Mouse (Mus musculus) MEL (cell line): Measurements from ENCODE around the gene Celsr1. TPM values are rescaled to one million over a fixed set of nuclear protein-coding genes. Genes with fewer than 3 reads are reported as not detected.

ENCODE experiments used
- DNase-seq: peaks from one replicate; pipeline ENCODE4 v3.0.0; 2011; ENCODE audit warnings: low read depth, low spot score
- H3K27ac ChIP-seq: 2 replicates; pipeline ENCODE4 v1.5.1; 2012; ENCODE audit warnings: low read depth, mild to moderate bottlenecking, control low read depth, low read length, moderate library complexity; ENCODE audit not compliant: control insufficient read depth
- H3K27me3 ChIP-seq, 2 experiments: fragments of 150-350 bp in 1 of 2; sonication (generic) in 1 of 2; 2 replicates each; pipeline ENCODE4 v1.6.1; 2012; ENCODE audit warnings: low read length in 2 of 2, mild to moderate bottlenecking in 2 of 2, improper control_type of control experiment in 1 of 2, moderate library complexity in 1 of 2; ENCODE audit not compliant: insufficient read depth in 2 of 2, control insufficient read depth in 1 of 2
- H3K36me3 ChIP-seq, 2 experiments: 2 replicates each; pipeline ENCODE4 v1.6.1; 2012 to 2014; ENCODE audit warnings: low read length in 2 of 2, improper control_type of control experiment in 1 of 2, inconsistent platforms in 1 of 2, mild to moderate bottlenecking in 1 of 2; ENCODE audit not compliant: insufficient read depth in 2 of 2, control insufficient read depth in 1 of 2
- H3K4me1 ChIP-seq, 2 experiments: fragments of 150-350 bp in 1 of 2; sonication (generic) in 1 of 2; 2 replicates each; pipeline ENCODE4 v1.6.1; 2012; ENCODE audit warnings: low read length in 2 of 2, improper control_type of control experiment in 1 of 2, mild to moderate bottlenecking in 1 of 2; ENCODE audit not compliant: insufficient read depth in 2 of 2, control insufficient read depth in 1 of 2
- H3K4me3 ChIP-seq, 2 experiments: fragments of 150-350 bp in 1 of 2; sonication (generic) in 1 of 2; 2 replicates each; pipeline ENCODE4 v1.5.1; 2012; ENCODE audit warnings: low read depth in 2 of 2, low read length in 2 of 2, mild to moderate bottlenecking in 2 of 2, moderate library complexity in 2 of 2, control low read depth in 1 of 2, improper control_type of control experiment in 1 of 2; ENCODE audit not compliant: control insufficient read depth in 1 of 2, insufficient read depth in 1 of 2
- H3K79me2 ChIP-seq: 2 replicates; pipeline ENCODE4 v1.6.1; 2012; ENCODE audit warnings: mild to moderate bottlenecking, low read length, moderate library complexity; ENCODE audit not compliant: control insufficient read depth, poor library complexity, insufficient read depth
- H3K9ac ChIP-seq: 2 replicates; pipeline ENCODE4 v1.6.1; 2012; ENCODE audit warnings: low read depth, mild to moderate bottlenecking, control low read depth, low read length, moderate library complexity; ENCODE audit not compliant: control insufficient read depth, poor library complexity, severe bottlenecking
- H3K9me3 ChIP-seq: fragments of 150-350 bp; sonication (generic); replicated peaks from 2 replicates; pipeline ENCODE4 v1.6.1; 2012; ENCODE audit warnings: mild to moderate bottlenecking, low read length, improper control_type of control experiment, moderate library complexity; ENCODE audit not compliant: insufficient read depth
- CHD1 ChIP-seq: IDR thresholded peaks from 2 replicates; pipeline ENCODE4 v1.6.1; 2012; ENCODE audit warnings: low read depth, mild to moderate bottlenecking, inconsistent platforms, low read length, improper control_type of control experiment
- CHD2 ChIP-seq: IDR thresholded peaks from 2 replicates; pipeline ENCODE4 v1.6.1; 2011; ENCODE audit warnings: low read length, improper control_type of control experiment
- CTCF ChIP-seq, 3 experiments: IDR thresholded peaks in 2 of 3; conservative IDR thresholded peaks in 1 of 3; 2 replicates each; pipeline ENCODE4 v1.5.1; 2011 to 2012; ENCODE audit warnings: low read length in 3 of 3, low read depth in 2 of 3, mild to moderate bottlenecking in 2 of 3, improper control_type of control experiment in 1 of 3, inconsistent platforms in 1 of 3, mixed read lengths in 1 of 3, moderate library complexity in 1 of 3; ENCODE audit not compliant: control insufficient read depth in 1 of 3, insufficient read depth in 1 of 3, poor library complexity in 1 of 3, severe bottlenecking in 1 of 3
- E2F4 ChIP-seq: IDR thresholded peaks from 2 replicates; pipeline ENCODE4 v1.6.1; 2011; ENCODE audit warnings: low read depth, low read length, improper control_type of control experiment, borderline replicate concordance
- ELF1 ChIP-seq: IDR thresholded peaks from 2 replicates; pipeline ENCODE4 v1.6.1; 2014; ENCODE audit warnings: low read depth, mild to moderate bottlenecking, inconsistent platforms, low read length, improper control_type of control experiment, moderate library complexity
- EP300 ChIP-seq, 2 experiments: IDR thresholded peaks; 2 replicates each; pipeline ENCODE4 v1.6.1; 2011; ENCODE audit warnings: improper control_type of control experiment in 2 of 2, low read length in 2 of 2, low read depth in 1 of 2, mild to moderate bottlenecking in 1 of 2
- ETS1 ChIP-seq: IDR thresholded peaks from 2 replicates; pipeline ENCODE4 v1.6.1; 2012; ENCODE audit warnings: low read depth, mild to moderate bottlenecking, inconsistent platforms, low read length, improper control_type of control experiment, moderate library complexity
- GABPA ChIP-seq: IDR thresholded peaks from 2 replicates; pipeline ENCODE4 v1.6.1; 2012; ENCODE audit warnings: low read depth, mild to moderate bottlenecking, inconsistent platforms, low read length, improper control_type of control experiment, moderate library complexity
- HCFC1 ChIP-seq: IDR thresholded peaks from 2 replicates; pipeline ENCODE4 v1.6.1; 2012; ENCODE audit warnings: low read depth, mild to moderate bottlenecking, inconsistent platforms, low read length, improper control_type of control experiment, moderate library complexity
- JUND ChIP-seq: IDR thresholded peaks from 2 replicates; pipeline ENCODE4 v1.6.1; 2011; ENCODE audit warnings: low read depth, mild to moderate bottlenecking, improper control_type of control experiment, low read length
- MAX ChIP-seq: IDR thresholded peaks from 2 replicates; pipeline ENCODE4 v1.6.1; 2011; ENCODE audit warnings: low read length, improper control_type of control experiment
- MAZ ChIP-seq: IDR thresholded peaks from 2 replicates; pipeline ENCODE4 v1.6.1; 2012; ENCODE audit warnings: low read depth, mild to moderate bottlenecking, inconsistent platforms, low read length, improper control_type of control experiment
- MXI1 ChIP-seq: IDR thresholded peaks from 2 replicates; pipeline ENCODE4 v1.6.1; 2011; ENCODE audit warnings: mild to moderate bottlenecking, low read depth, low read length, improper control_type of control experiment
- POLR2A ChIP-seq, 2 experiments: IDR thresholded peaks; 2 replicates each; pipeline ENCODE4 v1.6.1; 2011 to 2012; ENCODE audit warnings: low read length in 2 of 2, mild to moderate bottlenecking in 2 of 2, control low read depth in 1 of 2, improper control_type of control experiment in 1 of 2, low read depth in 1 of 2, moderate library complexity in 1 of 2; ENCODE audit not compliant: control insufficient read depth in 1 of 2, insufficient read depth in 1 of 2, poor library complexity in 1 of 2
- POLR2AphosphoS5 ChIP-seq: IDR thresholded peaks from 2 replicates; pipeline ENCODE4 v1.6.1; 2012; ENCODE audit warnings: low read depth, borderline replicate concordance, mild to moderate bottlenecking, inconsistent platforms, low read length, moderate library complexity, mixed read lengths
- RAD21 ChIP-seq: IDR thresholded peaks from 2 replicates; pipeline ENCODE4 v1.6.1; 2011; ENCODE audit warnings: mild to moderate bottlenecking, low read depth, low read length, improper control_type of control experiment
- SIN3A ChIP-seq: IDR thresholded peaks from 2 replicates; pipeline ENCODE4 v1.6.1; 2012; ENCODE audit warnings: low read length, improper control_type of control experiment, inconsistent platforms
- TAL1 ChIP-seq: IDR thresholded peaks from 2 replicates; pipeline ENCODE4 v1.6.1; 2012; ENCODE audit warnings: mild to moderate bottlenecking, inconsistent platforms, low read length, moderate library complexity, mixed read lengths
- USF2 ChIP-seq, 2 experiments: IDR thresholded peaks; 2 replicates each; pipeline ENCODE4 v1.6.1; 2011 to 2012; ENCODE audit warnings: improper control_type of control experiment in 2 of 2, low read length in 2 of 2, borderline replicate concordance in 1 of 2, inconsistent platforms in 1 of 2, low read depth in 1 of 2, mild to moderate bottlenecking in 1 of 2; ENCODE audit not compliant: insufficient read depth in 1 of 2
- ZMIZ1 ChIP-seq: IDR thresholded peaks from 2 replicates; pipeline ENCODE4 v1.6.1; 2012; ENCODE audit warnings: low read depth, mild to moderate bottlenecking, inconsistent platforms, low read length, improper control_type of control experiment, moderate library complexity
- ZNF384 ChIP-seq: IDR thresholded peaks from 2 replicates; pipeline ENCODE4 v1.6.1; 2012; ENCODE audit warnings: low read depth, mild to moderate bottlenecking, inconsistent platforms, low read length, improper control_type of control experiment
- polyA plus RNA-seq, 2 experiments: library from polyadenylated mRNA; stranded (reverse) in 1 of 2; unstranded in 1 of 2; fragments of >175 nt in 1 of 2; fragments of >200 nt in 1 of 2; gene quantifications; 2 replicates each; pipeline versions ENCODE4 v1.2.1 to v1.2.4; 2012; ENCODE audit warnings: low replicate concordance in 2 of 2, low read depth in 1 of 2; ENCODE audit not compliant: insufficient read length in 2 of 2, insufficient read depth in 1 of 2, missing spikeins in 1 of 2
- total RNA-seq: library from RNA; depleted of rRNA; stranded (reverse); fragments of 300-350 nt; gene quantifications from 2 replicates; pipeline ENCODE4 v1.2.3, GENCODE M21; 2012

The Celsr1 gene
- total and polyA plus RNA-seq, 3 experiments: 0.12 to 0.42 TPM; not detected in 1

DNA sequence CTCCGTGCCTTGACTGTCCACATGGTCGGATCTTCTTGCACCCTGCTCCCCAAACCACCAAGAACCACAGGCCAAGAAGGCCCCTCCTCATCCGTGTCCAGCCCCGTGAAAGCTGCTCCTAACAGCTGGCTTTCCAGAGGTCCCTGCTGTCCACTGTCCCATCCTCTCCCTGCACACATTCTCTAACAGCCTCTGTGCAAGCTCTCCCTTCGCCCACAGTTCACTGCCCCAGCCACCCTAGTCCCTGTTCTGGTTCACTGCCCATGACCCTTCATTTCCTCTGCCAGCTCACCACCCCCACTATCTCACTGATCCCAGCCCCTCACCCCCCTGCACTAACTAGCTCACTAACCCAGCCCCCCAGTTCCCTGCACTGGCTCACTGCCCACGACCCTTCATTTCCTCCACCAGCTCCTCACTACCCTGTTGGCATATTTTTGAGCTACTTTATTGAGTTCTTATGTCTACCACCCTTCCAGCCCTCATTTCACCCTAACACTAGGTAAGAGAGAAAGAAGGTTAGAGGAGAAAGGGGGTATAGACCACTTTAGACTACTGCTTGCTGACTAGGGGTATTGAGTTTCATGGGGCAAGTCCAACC is 18.4 kb upstream of the Celsr1 start:
- Histone ChIP-seq H3K9me3 (no peaks in the 10 kb centered on the region), H3K27ac (peak overlapping the region; percentile 100), H3K79me2 (no peaks in the 10 kb centered on the region), H3K27me3 (no peaks in the 10 kb centered on the region), H3K4me3 (peak overlapping the region; percentile 58 to 60), H3K9ac (peak overlapping the region; percentile 76), H3K4me1 (peaks cover 6 to 23% of the 10 kb centered on the region in 2 experiments; a peak in 2 of 4 replicates), H3K36me3 (peaks cover 0 to 8% of the 10 kb centered on the region in 2 experiments; a peak in 2 of 4 replicates)
- DNase-seq: peak; percentile 67
- TF ChIP-seq ZMIZ1: no peak
- TF ChIP-seq USF2 (IDR thresholded peaks at IDR 0.05; ENCODE audit: borderline replicate concordance in 1 of 2, insufficient read depth in 1 of 2, low read depth in 1 of 2, low read length in 2 of 2): no peak
- no peak for TF ChIP-seq GABPA
- peak; percentile 84; the same call in 1 of the 2 replicates for TF ChIP-seq CHD1
- peak; percentile 39 for TF ChIP-seq CHD2
- 0 out of 2 replicates have a peak, but pooled peaks have one; percentile 28 for TF ChIP-seq MAZ
- TF ChIP-seq POLR2AphosphoS5: no peak
- TF ChIP-seq TAL1: 0 out of 2 replicates have a peak, but pooled peaks have one; percentile 5
- TF ChIP-seq HCFC1: no peak
- TF ChIP-seq ELF1: no peak
- no peak for TF ChIP-seq ZNF384
- TF ChIP-seq RAD21: no peak
- TF ChIP-seq SIN3A: no peak; the same call in 1 of the 2 replicates
- TF ChIP-seq ETS1: peak; percentile 36; the same call in 1 of the 2 replicates
- TF ChIP-seq JUND: no peak
- TF ChIP-seq CTCF (IDR thresholded peaks at IDR 0.05 in 2 of 3, conservative IDR thresholded peaks at IDR 0.05 in 1 of 3; ENCODE audit: control insufficient read depth in 1 of 3, insufficient read depth in 1 of 3, low read depth in 2 of 3, low read length in 3 of 3, poor library complexity in 1 of 3, severe bottlenecking in 1 of 3): no peak
- TF ChIP-seq E2F4: no peak
- peak in 1 of 2 experiments; percentile 38; a peak in 1 of 4 replicates for TF ChIP-seq POLR2A (IDR thresholded peaks at IDR 0.05; ENCODE audit: control insufficient read depth in 1 of 2, insufficient read depth in 1 of 2, low read depth in 1 of 2, low read length in 2 of 2, poor library complexity in 1 of 2)
- no peak; the same call in 1 of the 2 replicates for TF ChIP-seq MXI1
- TF ChIP-seq MAX: 0 out of 2 replicates have a peak, but pooled peaks have one; percentile 19
- peak; percentile 18 to 55; a peak in 3 of 4 replicates for TF ChIP-seq EP300 (IDR thresholded peaks at IDR 0.05; ENCODE audit: low read depth in 1 of 2, low read length in 2 of 2)
